Mouse (Mus musculus) testis, adult 2 months (tissue): ENCODE measurements at regions not wholly inside any gene's neighbourhood (a gene's known extent, or its start where the extent isn't known, plus 50 kb on each side); places are given as distances from the start of the nearest gene placed in this dataset.

Source experiments
- H3K27ac ChIP-seq: fragments of 200-500 bp; 2 replicates; pipeline ENCODE4 v1.5.1; 2012; ENCODE audit warnings: low read depth, low read length; ENCODE audit not compliant: control insufficient read depth, insufficient read depth
- H3K27me3 ChIP-seq: fragments of 200-500 bp; 2 replicates; pipeline ENCODE4 v1.6.1; 2012; ENCODE audit warnings: mild to moderate bottlenecking, low read length, moderate library complexity; ENCODE audit not compliant: control insufficient read depth, insufficient read depth
- H3K36me3 ChIP-seq: fragments of 200-500 bp; 2 replicates; pipeline ENCODE4 v1.6.1; 2012; ENCODE audit warnings: mild to moderate bottlenecking, low read length; ENCODE audit not compliant: control insufficient read depth, insufficient read depth
- H3K4me1 ChIP-seq: fragments of 200-500 bp; 2 replicates; pipeline ENCODE4 v1.6.1; 2012; ENCODE audit warnings: low read length; ENCODE audit not compliant: control insufficient read depth, insufficient read depth
- H3K4me3 ChIP-seq: fragments of 200-500 bp; 2 replicates; pipeline ENCODE4 v1.5.1; 2012; ENCODE audit warnings: low read depth, mild to moderate bottlenecking, low read length, moderate library complexity, mixed read lengths; ENCODE audit not compliant: control insufficient read depth
- CTCF ChIP-seq: fragments of 200-500 bp; IDR thresholded peaks from 2 replicates; pipeline ENCODE4 v1.5.1; 2012; ENCODE audit warnings: low read depth, mild to moderate bottlenecking, inconsistent platforms, low read length, moderate library complexity; ENCODE audit not compliant: control insufficient read depth, insufficient read depth, insufficient replicate concordance
- POLR2A ChIP-seq: fragments of 200-500 bp; IDR thresholded peaks from 2 replicates; pipeline ENCODE4 v1.6.1; 2012; ENCODE audit warnings: low read depth, mild to moderate bottlenecking, inconsistent platforms, low read length, moderate library complexity; ENCODE audit not compliant: control insufficient read depth

DNA sequence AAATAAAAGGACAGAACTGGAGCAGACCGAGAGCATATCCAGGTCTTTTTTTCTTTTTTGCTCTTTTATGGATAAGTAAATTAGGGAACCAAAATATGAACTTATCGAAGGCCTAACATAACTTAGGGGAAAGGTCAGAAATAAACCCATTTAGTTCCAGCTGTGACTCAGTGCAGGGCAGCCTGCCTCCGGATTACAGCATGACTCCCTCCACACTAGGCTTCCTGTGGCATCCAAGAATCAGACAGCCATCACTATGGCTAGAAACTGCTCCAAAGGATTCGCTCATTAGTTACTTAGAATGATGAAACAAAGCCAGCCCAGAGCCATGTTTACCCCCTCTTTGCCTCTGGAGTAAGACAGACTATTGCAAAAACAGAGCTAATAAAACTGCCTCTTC is 116.6 kb upstream of the Six2 start:
- no peak for TF ChIP-seq CTCF
- no peak for TF ChIP-seq POLR2A
- Histone ChIP-seq H3K4me1 (peaks cover 4% of the 10 kb centered on the region; the same call in 1 of the 2 replicates), H3K27me3 (no peaks in the 10 kb centered on the region), H3K27ac (no peak overlapping the region), H3K36me3 (no peaks in the 10 kb centered on the region), H3K4me3 (no peak overlapping the region)

DNA sequence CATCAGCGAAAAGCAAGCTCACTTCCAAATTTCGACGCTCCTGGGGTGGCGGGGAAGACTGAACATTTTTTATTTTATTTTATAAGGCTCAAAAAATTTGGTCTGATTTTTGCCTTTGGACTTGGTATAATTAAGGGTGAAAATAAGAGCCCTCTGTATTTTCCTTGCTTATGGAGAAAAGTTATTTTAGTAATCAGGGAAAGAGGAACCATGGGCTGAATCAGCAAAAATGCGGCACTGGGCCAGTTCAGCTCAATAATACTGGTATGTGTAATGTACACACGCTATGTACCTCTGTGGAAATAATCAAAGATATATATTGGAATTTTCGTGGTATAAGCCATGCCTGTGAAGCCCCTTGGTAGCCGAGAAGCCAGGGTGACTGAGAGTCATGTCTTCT is 113.7 kb upstream of the Six2 start:
- no peaks in the 10 kb centered on the region for H3K27me3 ChIP-seq
- H3K4me3 ChIP-seq = no peak overlapping the region
- peaks cover 6% of the 10 kb centered on the region for H3K4me1 ChIP-seq
- H3K36me3 ChIP-seq = no peaks in the 10 kb centered on the region
- TF ChIP-seq CTCF = no peak
- no peak for TF ChIP-seq POLR2A
- no peak overlapping the region for H3K27ac ChIP-seq

DNA sequence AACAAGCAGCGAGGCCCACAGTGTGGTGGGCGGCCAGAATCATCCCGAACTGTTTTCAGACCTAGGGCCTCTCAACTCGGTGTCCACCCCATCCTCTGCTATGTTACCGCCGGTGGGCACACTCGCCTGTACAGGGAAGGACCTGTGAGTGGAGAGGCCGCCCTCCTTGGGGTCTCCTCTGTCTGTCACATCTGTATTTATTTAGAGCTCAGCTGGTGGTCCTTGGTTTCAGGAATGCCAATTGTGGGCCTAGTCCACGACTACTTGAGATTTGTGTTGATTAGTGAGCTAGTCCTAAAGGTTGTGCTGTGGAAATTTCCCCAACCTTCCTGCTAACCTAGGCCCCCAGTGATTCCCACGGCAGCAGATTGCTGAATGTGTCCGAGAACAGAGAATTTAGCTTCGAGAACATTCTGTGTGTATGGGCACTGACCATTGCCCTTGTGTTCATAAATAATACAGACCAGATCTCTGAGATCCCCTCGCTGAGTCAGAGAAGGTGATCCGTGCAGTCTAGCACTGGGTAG is 113.1 kb upstream of the Six2 start:
- no peak overlapping the region for H3K4me3 ChIP-seq
- no peaks in the 10 kb centered on the region for H3K27me3 ChIP-seq
- peaks cover 6% of the 10 kb centered on the region for H3K4me1 ChIP-seq
- no peak overlapping the region for H3K27ac ChIP-seq
- no peaks in the 10 kb centered on the region for H3K36me3 ChIP-seq
- no peak for TF ChIP-seq CTCF
- no peak for TF ChIP-seq POLR2A

DNA sequence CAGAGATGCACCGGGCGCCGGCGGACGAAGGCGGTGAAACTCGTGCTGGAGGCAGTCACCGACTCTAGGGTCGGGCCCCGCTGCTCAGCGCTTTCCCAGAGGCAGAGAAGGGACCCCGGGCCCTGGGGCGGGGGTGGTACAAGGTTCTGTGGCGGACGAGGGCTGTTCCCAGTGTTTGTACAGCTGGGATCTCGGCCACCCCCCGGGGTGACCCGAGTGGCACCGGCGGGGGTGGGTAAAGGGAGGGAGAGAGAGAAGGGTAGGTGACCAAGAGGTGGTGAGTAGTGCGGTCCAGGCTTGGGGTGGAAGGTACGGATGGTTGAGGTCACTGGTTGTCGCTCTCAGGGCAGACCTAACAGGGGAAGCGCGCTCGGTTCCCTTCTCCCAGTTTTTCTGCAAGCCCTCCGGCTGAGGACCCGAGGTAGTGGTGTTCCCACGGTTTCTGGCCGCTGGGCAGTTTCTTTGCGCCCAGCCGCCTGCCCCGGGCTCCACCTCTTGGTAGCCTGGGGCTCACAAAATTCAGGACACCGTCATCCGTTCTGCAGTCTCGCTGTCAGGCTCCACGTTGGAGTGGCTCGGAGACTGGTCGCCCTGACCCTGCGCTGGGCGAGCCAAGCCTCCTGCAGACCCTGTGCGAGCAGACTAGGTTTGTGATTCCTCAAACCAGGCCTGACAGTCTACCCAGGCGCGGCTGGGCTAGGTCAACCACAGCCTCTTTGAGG is 112.4 kb upstream of the Six2 start:
- Histone ChIP-seq H3K27me3 (no peaks in the 10 kb centered on the region), H3K36me3 (no peaks in the 10 kb centered on the region), H3K27ac (no peak overlapping the region), H3K4me3 (no peak overlapping the region), H3K4me1 (peaks cover 6% of the 10 kb centered on the region)
- TF ChIP-seq CTCF (no peak), POLR2A (no peak)

DNA sequence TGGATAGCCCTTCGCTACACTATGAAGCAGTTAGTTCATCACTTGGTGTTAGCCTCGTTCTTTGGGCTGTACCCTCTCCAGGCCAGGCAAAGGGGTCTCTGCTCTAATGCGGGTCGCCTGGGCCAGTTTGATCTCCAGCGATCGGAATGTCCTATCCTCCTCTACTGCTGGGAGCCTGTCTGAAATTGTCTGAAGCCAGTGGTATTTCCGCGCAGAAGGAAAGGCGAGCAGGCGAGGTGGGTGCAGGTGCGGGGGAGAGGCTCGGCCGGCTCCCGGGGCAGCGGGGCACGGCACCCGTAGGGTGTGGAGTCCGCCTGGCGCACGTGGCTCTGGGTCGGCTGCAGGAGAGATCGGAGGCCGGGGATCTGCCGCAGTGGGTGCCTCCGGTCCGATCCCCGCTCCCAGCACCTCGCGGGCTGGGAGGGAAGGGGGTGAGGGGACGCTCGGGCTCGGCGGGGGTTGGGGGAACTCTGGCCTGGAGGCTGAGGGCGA is 111.8 kb upstream of the Six2 start:
- Histone ChIP-seq H3K27me3 (no peaks in the 10 kb centered on the region), H3K36me3 (no peaks in the 10 kb centered on the region), H3K4me3 (peak overlapping the region; percentile 23; the same call in 1 of the 2 replicates), H3K27ac (no peak overlapping the region), H3K4me1 (peaks cover 6% of the 10 kb centered on the region)
- TF ChIP-seq CTCF (no peak), POLR2A (no peak)

DNA sequence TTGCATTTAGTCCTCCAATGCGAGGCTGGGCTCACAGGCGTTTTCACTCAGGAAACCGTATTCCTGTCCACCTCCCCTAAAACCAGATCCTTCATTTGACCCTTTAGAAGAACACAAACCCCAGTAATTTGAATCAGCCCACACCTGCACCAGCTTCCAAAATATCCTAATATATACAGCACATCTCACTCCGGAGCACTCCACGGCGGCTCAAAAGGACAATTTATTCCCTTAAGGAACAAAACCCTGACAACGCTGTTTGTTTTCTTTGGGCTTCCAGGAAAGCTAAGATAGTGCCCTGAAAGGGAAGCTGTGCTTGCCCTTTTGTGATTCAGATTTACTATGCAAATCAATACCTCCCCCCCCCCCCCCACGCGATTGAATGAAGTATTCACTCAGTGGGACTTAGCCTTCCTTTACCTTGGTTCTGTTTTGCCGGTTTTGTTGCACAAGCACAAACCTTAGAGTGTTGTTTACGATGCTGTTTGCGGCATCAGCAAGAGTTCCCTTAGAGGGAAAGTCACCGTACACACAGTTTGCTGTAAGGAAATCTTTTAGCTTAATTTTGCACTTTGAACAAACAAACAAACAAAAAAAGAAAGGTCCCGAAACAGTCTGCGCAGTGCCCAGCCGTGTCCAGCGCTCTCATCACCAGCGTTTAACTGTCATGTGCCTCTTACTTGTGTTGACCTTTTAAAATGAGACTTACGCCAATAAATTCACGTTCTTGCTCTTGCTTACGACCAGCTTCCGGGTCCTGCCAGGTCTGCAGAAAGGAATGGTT is 111.2 kb upstream of the Six2 start:
- H3K4me3 ChIP-seq = no peak overlapping the region
- H3K36me3 ChIP-seq = no peaks in the 10 kb centered on the region
- H3K4me1 ChIP-seq = peaks cover 6% of the 10 kb centered on the region
- H3K27me3 ChIP-seq = no peaks in the 10 kb centered on the region
- H3K27ac ChIP-seq = no peak overlapping the region
- TF ChIP-seq CTCF (no peak), POLR2A (no peak)

DNA sequence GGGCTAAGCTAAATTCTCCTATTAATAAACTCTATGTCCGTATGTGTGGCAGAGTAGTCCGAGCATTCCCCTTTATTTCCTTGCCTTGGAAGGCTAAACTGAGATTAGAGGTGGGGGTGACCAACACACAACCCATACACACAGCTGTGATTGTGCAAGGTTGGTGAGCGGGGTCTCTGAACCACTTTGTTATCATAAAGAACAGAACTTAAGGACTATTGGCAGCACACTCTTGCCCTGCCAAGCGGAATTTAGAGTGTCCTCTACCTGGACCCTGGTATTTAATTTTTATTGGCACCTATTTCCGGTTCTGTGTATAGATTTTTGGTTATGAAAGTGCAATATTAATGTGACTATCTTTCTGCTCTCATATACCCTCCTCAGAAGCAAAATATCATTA is 109.7 kb upstream of the Six2 start:
- Histone ChIP-seq H3K4me3 (no peak overlapping the region), H3K4me1 (peaks cover 6% of the 10 kb centered on the region), H3K36me3 (no peaks in the 10 kb centered on the region), H3K27me3 (no peaks in the 10 kb centered on the region), H3K27ac (no peak overlapping the region)
- TF ChIP-seq POLR2A = no peak
- TF ChIP-seq CTCF = no peak
